Mouse (Mus musculus): Measurements from ENCODE around the gene Ubr1. TPM values are rescaled to one million over a fixed set of nuclear protein-coding genes. Genes with fewer than 3 reads are reported as not detected.
A peak's percentile ranks its signal among the peaks of the same experiment; 100 is the strongest.

Gene Ubr1
- total RNA-seq (2014; rRNA removed) (25.5 and 29.8 TPM in 2 replicates), polyA plus RNA-seq (2015; fragmentation: Nextera tagmentation; extraction: Ambion mirVana) (14.6 and 25.0 TPM in 2 replicates)

DNA sequence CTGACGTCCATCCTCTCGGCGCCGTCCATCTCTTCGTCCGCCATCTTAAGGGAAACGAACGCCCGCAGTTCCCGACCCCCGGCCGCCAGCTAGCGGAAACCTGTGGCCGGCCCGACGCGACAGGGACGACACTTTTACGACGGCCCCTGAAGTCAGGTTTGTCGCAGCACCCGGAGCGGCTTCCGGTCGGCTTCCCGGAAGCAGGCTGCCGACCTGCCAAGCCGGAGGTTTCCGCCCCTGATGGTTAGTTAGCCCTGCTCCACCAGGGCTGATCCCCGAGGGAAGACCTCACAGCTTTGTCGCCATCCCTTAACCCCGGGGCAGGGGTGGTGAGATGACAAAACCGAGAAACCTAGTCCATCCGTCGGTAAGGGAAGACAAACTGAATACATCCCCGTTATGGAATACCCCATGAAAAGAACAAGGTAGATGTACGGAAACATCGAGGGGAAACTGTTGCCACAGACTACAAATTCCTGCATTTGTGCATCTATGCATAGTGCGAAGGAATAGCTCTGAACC is at the start of gene Ubr1:
Ubr1 (minus strand) TSS at position 157 of the 522 bp plus-strand sequence.
- H3K4me1 ChIP-seq (ENCODE audit: insufficient read depth) = peaks cover 7% of the 10 kb centered on the region; the same call in 1 of the 2 replicates
- ATAC-seq (peak; percentile 95), DNase-seq (peak; percentile 93)
- H3K4me2 ChIP-seq (ENCODE audit: low read depth) = peak within 1 kb of the TSS; percentile 82
- H3K36me3 ChIP-seq (ENCODE audit: insufficient read depth) = no peaks in the 10 kb centered on the region
- TF ChIP-seq CTCF (IDR thresholded peaks at IDR 0.05; ENCODE audit: low read depth) = peak; percentile 19; the same call in 1 of the 2 replicates
- peak within 1 kb of the TSS; percentile 84 for H3K9ac ChIP-seq
- peak within 1 kb of the TSS; percentile 88 for H3K27ac ChIP-seq (ENCODE audit: low read depth, low read length)
- H3K9me3 ChIP-seq (ENCODE audit: low read length) = no peaks in the 10 kb centered on the region
- WGBS = under 1% methylated on average over 39 of the region's 39 CpGs
- no peaks in the 10 kb centered on the region for H3K27me3 ChIP-seq (ENCODE audit: insufficient read depth, low read length)
- peak within 1 kb of the TSS; percentile 92 for H3K4me3 ChIP-seq (ENCODE audit: low read depth, low read length)

DNA sequence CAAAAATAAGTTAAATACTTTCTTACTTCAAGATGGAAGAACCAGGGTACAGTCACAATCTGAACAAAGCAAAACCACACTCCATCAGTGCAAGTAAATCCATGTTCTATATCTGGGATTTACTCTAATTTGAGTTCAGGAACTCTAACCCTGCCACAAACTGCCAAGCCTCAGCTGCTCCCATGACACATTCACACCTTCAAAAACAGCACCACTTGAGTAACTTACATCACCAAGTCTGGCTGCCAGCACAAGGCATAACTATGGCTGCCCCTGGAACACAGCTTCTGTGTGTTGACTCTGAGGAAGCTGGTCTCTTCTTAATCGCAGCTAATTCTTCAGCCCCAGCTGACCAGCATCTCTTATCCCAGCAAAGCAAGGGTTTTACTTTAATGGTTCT is 46.6 kb upstream of the Ubr1 start:
- peaks cover 38% of the 10 kb centered on the region for H3K36me3 ChIP-seq (ENCODE audit: insufficient read depth)
- H3K4me3 ChIP-seq (ENCODE audit: low read depth, low read length) = no peak overlapping the region
- no peak overlapping the region for H3K27ac ChIP-seq (ENCODE audit: low read depth, low read length)
- H3K9me3 ChIP-seq (ENCODE audit: low read length) = no peaks in the 10 kb centered on the region
- ATAC-seq = no peak
- no peak for DNase-seq
- WGBS = 97% methylated on average over 1 of the region's 1 CpGs
- no peak overlapping the region for H3K9ac ChIP-seq
- no peak overlapping the region for H3K4me2 ChIP-seq (ENCODE audit: low read depth)
- H3K27me3 ChIP-seq (ENCODE audit: insufficient read depth, low read length) = no peaks in the 10 kb centered on the region
- no peaks in the 10 kb centered on the region for H3K4me1 ChIP-seq (ENCODE audit: insufficient read depth)
- no peak for TF ChIP-seq CTCF (IDR thresholded peaks at IDR 0.05; ENCODE audit: low read depth)

DNA sequence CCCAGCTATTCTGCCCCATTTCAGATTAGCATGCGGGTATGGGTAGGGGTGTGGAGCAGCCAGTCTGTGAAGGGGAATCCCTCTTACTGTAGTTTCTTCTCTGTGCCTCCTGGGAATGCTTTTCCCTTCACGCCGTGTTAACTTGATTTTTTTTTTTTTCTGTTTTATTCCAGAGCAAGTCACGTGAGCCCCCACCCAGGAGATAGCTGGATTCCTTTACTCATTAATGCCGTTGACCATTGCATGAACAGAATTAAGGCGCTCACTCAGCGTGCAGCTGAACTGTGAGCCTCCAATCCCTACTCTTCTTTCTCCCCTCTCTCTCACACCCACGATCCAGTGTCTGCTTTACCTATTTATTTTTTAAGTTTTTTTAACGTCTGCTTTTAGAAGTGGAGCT is 45.7 kb upstream of the Ubr1 start:
- Histone ChIP-seq H3K9ac (no peak overlapping the region), H3K4me2 (ENCODE audit: low read depth) (no peak overlapping the region), H3K4me1 (ENCODE audit: insufficient read depth) (no peaks in the 10 kb centered on the region), H3K36me3 (ENCODE audit: insufficient read depth) (peaks cover 47% of the 10 kb centered on the region), H3K27ac (ENCODE audit: low read depth, low read length) (no peak overlapping the region), H3K9me3 (ENCODE audit: low read length) (no peaks in the 10 kb centered on the region), H3K4me3 (ENCODE audit: low read depth, low read length) (no peak overlapping the region), H3K27me3 (ENCODE audit: insufficient read depth, low read length) (no peaks in the 10 kb centered on the region)
- ATAC-seq = no peak
- TF ChIP-seq CTCF (IDR thresholded peaks at IDR 0.05; ENCODE audit: low read depth) = no peak
- 86% methylated on average over 9 of the region's 9 CpGs for WGBS
- no peak for DNase-seq

DNA sequence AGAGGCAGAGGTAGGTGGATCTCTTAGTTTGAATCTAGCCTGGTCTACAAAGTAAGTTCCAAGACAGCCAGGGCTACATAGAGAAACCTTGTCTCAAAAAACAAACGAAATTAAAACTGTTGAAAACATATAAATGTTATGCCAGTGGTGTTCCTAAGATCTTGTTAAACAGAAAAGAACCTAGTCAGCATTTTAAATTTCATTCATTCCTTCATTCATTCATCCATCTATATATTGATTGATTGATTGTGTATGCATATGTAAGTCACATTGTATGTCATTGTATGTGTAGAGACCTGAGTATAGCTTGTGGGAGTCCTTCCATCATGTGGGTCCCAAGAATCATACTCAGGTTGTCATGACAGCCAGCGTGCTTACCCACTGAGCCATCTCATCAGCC is 45.0 kb upstream of the Ubr1 start:
- H3K27me3 ChIP-seq (ENCODE audit: insufficient read depth, low read length) = no peaks in the 10 kb centered on the region
- TF ChIP-seq CTCF (IDR thresholded peaks at IDR 0.05; ENCODE audit: low read depth) = no peak
- H3K4me3 ChIP-seq (ENCODE audit: low read depth, low read length) = no peak overlapping the region
- H3K27ac ChIP-seq (ENCODE audit: low read depth, low read length) = no peak overlapping the region
- peaks cover 51% of the 10 kb centered on the region for H3K36me3 ChIP-seq (ENCODE audit: insufficient read depth)
- DNase-seq = no peak
- H3K9ac ChIP-seq = no peak overlapping the region
- H3K9me3 ChIP-seq (ENCODE audit: low read length) = no peaks in the 10 kb centered on the region
- H3K4me2 ChIP-seq (ENCODE audit: low read depth) = no peak overlapping the region
- H3K4me1 ChIP-seq (ENCODE audit: insufficient read depth) = no peaks in the 10 kb centered on the region
- ATAC-seq = no peak
- 84% methylated on average over 2 of the region's 2 CpGs for WGBS

DNA sequence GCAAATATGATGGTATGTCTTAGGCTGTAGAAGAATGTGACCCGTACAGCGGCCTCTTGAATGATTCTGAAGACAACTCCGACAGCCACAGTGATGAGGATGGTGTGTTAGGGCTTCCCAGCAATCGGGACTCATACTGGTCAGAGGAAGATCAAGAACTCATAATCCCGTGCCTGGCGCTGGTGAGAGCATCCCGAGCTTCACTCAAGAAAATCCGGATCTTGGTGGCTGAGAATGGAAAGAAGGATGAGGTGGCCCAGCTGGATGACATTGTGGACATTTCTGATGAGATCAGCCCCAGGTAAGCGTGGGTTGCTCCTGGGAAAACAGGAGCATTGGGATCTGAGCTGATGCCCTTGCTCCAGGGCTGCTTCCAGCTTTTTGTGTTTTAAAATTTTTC is 42.2 kb upstream of the Ubr1 start:
- no peak overlapping the region for H3K4me3 ChIP-seq (ENCODE audit: low read depth, low read length)
- H3K36me3 ChIP-seq (ENCODE audit: insufficient read depth) = peaks cover 48% of the 10 kb centered on the region
- H3K4me1 ChIP-seq (ENCODE audit: insufficient read depth) = peaks cover 6% of the 10 kb centered on the region; the same call in 1 of the 2 replicates
- no peaks in the 10 kb centered on the region for H3K9me3 ChIP-seq (ENCODE audit: low read length)
- no peak overlapping the region for H3K4me2 ChIP-seq (ENCODE audit: low read depth)
- ATAC-seq (no peak), DNase-seq (no peak)
- TF ChIP-seq CTCF (IDR thresholded peaks at IDR 0.05; ENCODE audit: low read depth) = no peak
- no peaks in the 10 kb centered on the region for H3K27me3 ChIP-seq (ENCODE audit: insufficient read depth, low read length)
- no peak overlapping the region for H3K27ac ChIP-seq (ENCODE audit: low read depth, low read length)
- H3K9ac ChIP-seq = no peak overlapping the region
- WGBS = 93% methylated on average over 9 of the region's 9 CpGs

DNA sequence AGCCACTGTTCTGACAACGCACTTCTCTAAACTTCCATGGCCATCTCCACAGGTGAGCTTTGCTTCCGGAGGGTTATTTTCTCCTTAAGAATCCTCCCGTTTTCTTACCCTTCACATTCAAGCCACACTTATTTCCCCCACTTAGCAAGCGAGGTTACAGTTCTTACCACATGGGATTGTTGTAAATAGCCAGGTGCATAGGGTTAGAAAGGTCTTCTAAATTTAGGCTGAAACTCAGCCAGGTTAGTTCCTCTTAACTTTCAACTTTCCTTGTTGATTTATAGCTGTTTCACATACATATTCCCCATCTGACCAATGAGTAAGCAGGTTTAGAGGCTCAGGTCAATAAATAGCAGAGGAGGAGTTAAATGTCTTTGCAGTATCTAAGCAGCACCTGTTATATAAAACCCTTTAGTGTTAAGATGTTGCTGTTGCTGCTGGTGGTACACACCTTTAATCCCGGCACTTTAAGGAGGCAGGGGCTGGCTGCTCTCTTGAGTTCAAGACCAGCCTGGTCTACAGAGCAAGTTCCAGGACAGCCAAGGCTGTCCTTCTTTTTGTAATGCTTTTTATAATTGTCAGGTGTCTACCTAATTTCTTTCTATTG is 38.7 kb upstream of the Ubr1 start:
- 32% methylated on average over 5 of the region's 5 CpGs for WGBS
- ATAC-seq (no peak), DNase-seq (no peak)
- H3K9ac ChIP-seq = peak overlapping the region; percentile 70
- peak overlapping the region; percentile 88 for H3K4me2 ChIP-seq (ENCODE audit: low read depth)
- H3K27me3 ChIP-seq (ENCODE audit: insufficient read depth, low read length) = no peaks in the 10 kb centered on the region
- H3K27ac ChIP-seq (ENCODE audit: low read depth, low read length) = no peak overlapping the region
- no peaks in the 10 kb centered on the region for H3K9me3 ChIP-seq (ENCODE audit: low read length)
- H3K4me1 ChIP-seq (ENCODE audit: insufficient read depth) = peaks cover 6% of the 10 kb centered on the region; the same call in 1 of the 2 replicates
- no peak for TF ChIP-seq CTCF (IDR thresholded peaks at IDR 0.05; ENCODE audit: low read depth)
- peaks cover 33% of the 10 kb centered on the region for H3K36me3 ChIP-seq (ENCODE audit: insufficient read depth)
- peak overlapping the region; percentile 84 for H3K4me3 ChIP-seq (ENCODE audit: low read depth, low read length)

DNA sequence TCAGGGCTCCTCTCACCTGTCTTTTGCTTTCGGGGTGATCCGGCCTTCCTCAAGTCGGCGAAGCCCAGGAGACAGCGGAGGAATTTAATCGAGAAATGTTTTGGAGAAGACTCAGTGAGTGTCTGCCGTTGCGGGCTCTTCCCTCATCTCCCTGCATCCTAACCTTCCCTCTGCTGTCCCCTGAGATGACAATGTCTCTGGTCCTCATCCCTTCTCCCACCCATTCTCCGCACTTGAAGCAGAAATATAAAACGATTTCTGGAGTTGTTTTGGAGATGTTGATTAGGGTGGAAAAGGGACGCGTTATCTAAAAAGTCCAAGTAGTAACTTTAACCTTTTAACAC is 38.1 kb upstream of the Ubr1 start:
- Histone ChIP-seq H3K9ac (peak overlapping the region; percentile 70), H3K27me3 (ENCODE audit: insufficient read depth, low read length) (no peaks in the 10 kb centered on the region), H3K4me3 (ENCODE audit: low read depth, low read length) (peak overlapping the region; percentile 84), H3K27ac (ENCODE audit: low read depth, low read length) (peak overlapping the region; percentile 50; the same call in 1 of the 2 replicates), H3K4me1 (ENCODE audit: insufficient read depth) (peaks cover 6% of the 10 kb centered on the region; the same call in 1 of the 2 replicates), H3K9me3 (ENCODE audit: low read length) (no peaks in the 10 kb centered on the region), H3K36me3 (ENCODE audit: insufficient read depth) (peaks cover 30% of the 10 kb centered on the region), H3K4me2 (ENCODE audit: low read depth) (peak overlapping the region; percentile 88)
- peak; percentile 48; the same call in 1 of the 2 replicates for ATAC-seq
- no peak for TF ChIP-seq CTCF (IDR thresholded peaks at IDR 0.05; ENCODE audit: low read depth)
- DNase-seq = no peak
- WGBS = 2% methylated on average over 12 of the region's 12 CpGs
